Mouse (Mus musculus): ENCODE data around the gene Sp4. TPM values are rescaled to one million over a fixed set of nuclear protein-coding genes. Genes with fewer than 3 reads are reported as not detected.

Sp4 gene
- polyA plus RNA-seq (2015; fragmentation: Nextera tagmentation; extraction: Ambion mirVana): 5.7 and 6.4 TPM in 2 replicates

DNA sequence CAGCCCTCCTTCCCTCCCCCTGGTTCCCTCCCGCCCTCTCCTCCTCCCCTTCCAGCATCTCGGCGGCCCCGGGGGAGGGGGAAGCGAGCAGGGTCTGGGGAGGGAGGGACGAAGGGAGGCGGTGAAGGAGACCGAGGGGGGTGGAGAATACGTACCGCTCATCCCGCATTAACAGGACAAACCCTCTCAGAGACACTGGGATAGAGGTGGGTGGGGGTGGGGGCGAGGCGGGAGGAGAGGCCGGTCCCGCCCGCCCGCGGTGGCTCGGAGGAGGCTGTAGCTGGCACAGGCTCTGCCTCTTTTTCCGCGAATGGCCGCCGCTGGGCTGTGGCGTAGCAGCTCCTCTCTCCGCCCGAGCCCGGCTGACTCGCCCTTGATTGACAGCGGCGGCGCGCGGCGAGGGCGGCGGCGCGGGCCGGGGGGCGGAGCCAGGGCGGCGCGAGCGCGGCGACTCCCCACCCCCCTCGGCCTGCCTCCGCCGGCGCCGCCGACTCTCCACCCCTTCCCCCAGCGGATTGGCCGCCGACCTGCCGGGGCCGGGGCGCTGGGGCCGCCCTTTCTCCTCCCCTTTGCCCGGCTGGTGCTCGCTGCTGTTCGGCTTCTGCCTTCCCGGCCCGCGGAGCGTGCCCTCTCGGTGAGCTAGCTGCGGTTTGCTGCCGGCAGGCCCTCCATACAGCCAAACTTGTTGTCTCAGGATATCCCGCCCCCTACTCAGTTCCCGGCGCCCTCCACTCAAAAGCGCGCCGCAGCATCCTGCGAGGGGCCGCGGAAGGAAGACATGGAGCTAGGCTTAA is at the start of gene Sp4:
TSS of gene Sp4 (minus strand) at position 369 of the 794 bp plus-strand sequence.
- Histone ChIP-seq H3K4me2 (peak within 1 kb of the TSS; percentile 83), H3K4me1 (replicated peaks) (peaks cover 27% of the 10 kb centered on the region), H3K4me3 (peak within 1 kb of the TSS; percentile 99), H3K27ac (peak within 1 kb of the TSS; percentile 96), H3K27me3 (no peaks in the 10 kb centered on the region), H3K9ac (peak within 1 kb of the TSS; percentile 84), H3K36me3 (no peaks in the 10 kb centered on the region), H3K9me3 (replicated peaks) (no peaks in the 10 kb centered on the region)
- ATAC-seq (replicated peaks; ENCODE audit: insufficient number of reproducible peaks, insufficient read depth, low FRiP score, low read depth): peak; percentile 86
- WGBS: 0% methylated on average over 37 of the region's 78 CpGs

DNA sequence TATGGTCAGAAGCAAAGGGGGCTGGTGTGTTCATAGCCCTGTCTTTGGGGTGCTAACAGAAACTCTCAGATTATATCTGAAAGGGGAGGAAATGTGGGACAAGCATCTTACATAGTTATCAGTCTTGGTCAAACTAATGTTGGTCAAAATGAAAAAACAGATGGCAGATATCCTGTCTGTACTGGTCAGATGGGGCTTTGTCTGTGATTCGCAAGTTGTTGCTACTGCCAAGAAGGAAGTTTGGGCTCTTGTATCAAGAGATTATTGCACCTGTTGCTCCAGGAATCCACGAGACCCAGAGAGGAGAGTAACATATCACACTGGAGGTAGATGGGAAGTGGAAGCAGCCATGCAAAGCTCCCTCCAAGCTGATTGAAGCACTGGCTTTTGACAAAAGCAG is 37.9 kb upstream of the Sp4 start:
- no peak overlapping the region for H3K9ac ChIP-seq
- H3K27me3 ChIP-seq: no peaks in the 10 kb centered on the region
- no peak overlapping the region for H3K27ac ChIP-seq
- H3K36me3 ChIP-seq: no peaks in the 10 kb centered on the region
- no peak for ATAC-seq (replicated peaks; ENCODE audit: insufficient number of reproducible peaks, insufficient read depth, low FRiP score, low read depth)
- no peaks in the 10 kb centered on the region for H3K9me3 ChIP-seq (replicated peaks)
- H3K4me2 ChIP-seq: no peak overlapping the region
- no peaks in the 10 kb centered on the region for H3K4me1 ChIP-seq (replicated peaks)
- H3K4me3 ChIP-seq: no peak overlapping the region
- 64% methylated on average over 2 of the region's 2 CpGs for WGBS

DNA sequence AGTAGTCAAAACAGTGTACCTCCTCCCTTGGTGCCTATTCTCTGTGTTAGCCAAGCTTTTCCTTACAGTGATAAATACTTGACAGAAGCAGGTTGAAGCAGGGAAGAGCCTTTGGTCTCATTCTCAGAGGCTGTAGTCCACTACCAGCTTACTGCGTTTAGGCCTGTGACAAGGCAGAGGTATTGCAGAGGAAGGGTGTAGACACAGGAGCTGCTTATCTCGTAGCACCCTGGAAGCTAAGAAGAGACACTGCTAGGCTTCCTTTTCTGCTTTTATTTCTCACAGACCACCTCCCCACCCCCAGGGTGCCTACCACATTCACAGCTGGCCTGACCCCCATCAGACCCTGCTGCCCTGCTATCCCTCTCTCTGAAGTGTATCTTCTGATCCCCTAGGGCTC is 37.0 kb upstream of the Sp4 start:
- no peaks in the 10 kb centered on the region for H3K27me3 ChIP-seq
- no peak overlapping the region for H3K4me2 ChIP-seq
- H3K27ac ChIP-seq: no peak overlapping the region
- no peaks in the 10 kb centered on the region for H3K4me1 ChIP-seq (replicated peaks)
- no peaks in the 10 kb centered on the region for H3K9me3 ChIP-seq (replicated peaks)
- 47% methylated on average over 2 of the region's 2 CpGs for WGBS
- no peak overlapping the region for H3K9ac ChIP-seq
- no peak overlapping the region for H3K4me3 ChIP-seq
- no peaks in the 10 kb centered on the region for H3K36me3 ChIP-seq
- no peak for ATAC-seq (replicated peaks; ENCODE audit: insufficient number of reproducible peaks, insufficient read depth, low FRiP score, low read depth)

DNA sequence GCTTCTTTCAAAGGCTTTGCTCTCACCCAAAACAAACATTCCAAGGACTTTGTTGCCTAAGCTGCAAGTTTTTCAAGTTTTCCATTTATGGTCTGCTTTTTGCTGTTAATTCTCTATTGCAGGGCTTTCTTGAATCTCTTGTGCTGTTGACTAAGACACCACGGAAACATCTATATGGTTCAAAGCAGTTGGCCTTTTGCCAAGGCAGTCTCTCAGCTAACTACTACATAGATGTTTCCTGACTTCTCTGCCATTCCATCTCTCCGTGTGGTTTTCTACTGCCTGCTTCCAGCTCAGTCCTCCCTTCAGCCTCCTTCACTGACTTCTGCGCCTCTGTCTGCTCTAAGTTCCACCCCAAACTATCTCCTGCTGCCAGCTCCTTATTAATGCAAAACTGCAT is 36.1 kb upstream of the Sp4 start:
- no peak overlapping the region for H3K4me2 ChIP-seq
- WGBS: 67% methylated on average over 3 of the region's 3 CpGs
- H3K36me3 ChIP-seq: no peaks in the 10 kb centered on the region
- H3K9me3 ChIP-seq (replicated peaks): no peaks in the 10 kb centered on the region
- no peaks in the 10 kb centered on the region for H3K4me1 ChIP-seq (replicated peaks)
- no peak overlapping the region for H3K9ac ChIP-seq
- H3K27me3 ChIP-seq: no peaks in the 10 kb centered on the region
- no peak overlapping the region for H3K4me3 ChIP-seq
- ATAC-seq (replicated peaks; ENCODE audit: insufficient number of reproducible peaks, insufficient read depth, low FRiP score, low read depth): no peak
- H3K27ac ChIP-seq: no peak overlapping the region

DNA sequence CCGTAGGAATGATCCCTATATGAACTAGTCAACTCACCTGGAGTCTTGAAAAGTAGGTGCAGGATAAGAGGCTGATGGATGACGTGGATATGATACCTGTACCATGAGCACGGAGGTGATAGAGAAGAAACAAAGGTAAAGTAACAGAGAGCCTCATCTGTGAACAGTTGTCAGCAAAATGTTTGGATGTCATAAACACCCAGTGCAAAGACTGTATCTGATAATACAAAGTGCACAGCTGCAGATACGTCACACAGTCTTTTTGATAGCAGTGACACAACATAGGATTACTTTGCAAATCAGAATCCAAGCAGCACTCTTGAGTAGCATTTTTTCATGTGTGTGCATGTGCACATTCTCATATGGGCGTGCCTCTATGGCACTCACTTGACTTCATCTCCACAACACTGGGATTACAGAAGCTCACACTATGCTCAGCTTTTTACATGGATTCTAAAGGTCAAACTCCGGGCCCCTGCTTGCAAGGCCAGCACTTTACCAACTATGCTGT is 27.6 kb upstream of the Sp4 start:
- WGBS: 78% methylated on average over 6 of the region's 6 CpGs
- no peak overlapping the region for H3K9ac ChIP-seq

DNA sequence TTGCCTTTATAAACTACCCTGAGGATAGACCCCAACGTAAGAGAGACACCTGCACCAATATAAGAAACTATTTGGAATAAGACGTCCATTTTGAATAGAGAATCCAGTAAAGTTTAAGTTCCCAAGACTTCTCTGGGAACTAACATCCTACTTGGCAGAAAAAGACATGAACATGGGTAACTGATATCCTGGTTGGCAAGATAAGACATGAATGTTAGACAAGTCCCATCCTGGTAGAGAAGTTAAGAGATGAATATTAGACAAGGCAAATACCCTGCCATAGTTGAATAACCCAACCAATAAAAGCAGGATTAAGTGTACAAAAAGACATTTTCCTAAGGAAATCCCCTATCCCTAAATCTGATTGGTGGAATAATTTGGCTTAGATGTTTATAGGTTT is 26.3 kb upstream of the Sp4 start:
- ATAC-seq (replicated peaks; ENCODE audit: insufficient number of reproducible peaks, insufficient read depth, low FRiP score, low read depth): no peak
- H3K9me3 ChIP-seq (replicated peaks): no peaks in the 10 kb centered on the region
- H3K4me2 ChIP-seq: no peak overlapping the region
- 87% methylated on average over 2 of the region's 2 CpGs for WGBS
- no peak overlapping the region for H3K9ac ChIP-seq
- no peaks in the 10 kb centered on the region for H3K27me3 ChIP-seq
- no peak overlapping the region for H3K27ac ChIP-seq
- H3K4me3 ChIP-seq: no peak overlapping the region
- H3K36me3 ChIP-seq: no peaks in the 10 kb centered on the region
- no peaks in the 10 kb centered on the region for H3K4me1 ChIP-seq (replicated peaks)

More for the DNA sequence above, 27.6 kb upstream of the Sp4 start:
- no peaks in the 10 kb centered on the region for H3K36me3 ChIP-seq
- no peak overlapping the region for H3K4me2 ChIP-seq
- H3K27me3 ChIP-seq: no peaks in the 10 kb centered on the region
- no peaks in the 10 kb centered on the region for H3K4me1 ChIP-seq (replicated peaks)
- H3K4me3 ChIP-seq: no peak overlapping the region
- no peak for ATAC-seq (replicated peaks; ENCODE audit: insufficient number of reproducible peaks, insufficient read depth, low FRiP score, low read depth)
- H3K27ac ChIP-seq: no peak overlapping the region
- no peaks in the 10 kb centered on the region for H3K9me3 ChIP-seq (replicated peaks)

DNA sequence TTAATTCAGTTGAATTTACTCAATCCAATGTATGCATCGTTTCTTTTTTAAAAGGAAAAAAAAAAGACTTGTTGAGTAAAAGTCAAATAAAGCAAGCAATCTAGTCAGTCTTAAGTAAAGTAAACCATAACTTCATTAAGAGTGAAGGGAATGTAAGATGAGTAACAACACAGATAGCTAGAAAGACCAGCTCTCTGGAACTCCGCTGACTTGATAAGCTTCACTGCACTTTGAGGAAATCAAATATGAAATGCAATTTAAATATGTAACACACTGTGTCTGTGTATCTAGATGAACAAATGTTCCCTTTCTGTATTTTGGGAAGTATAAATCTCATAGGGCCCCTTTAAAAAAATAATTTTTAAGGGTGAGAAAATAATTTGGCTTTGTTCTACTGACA is 24.9 kb upstream of the Sp4 start:
- no peak overlapping the region for H3K4me2 ChIP-seq

DNA sequence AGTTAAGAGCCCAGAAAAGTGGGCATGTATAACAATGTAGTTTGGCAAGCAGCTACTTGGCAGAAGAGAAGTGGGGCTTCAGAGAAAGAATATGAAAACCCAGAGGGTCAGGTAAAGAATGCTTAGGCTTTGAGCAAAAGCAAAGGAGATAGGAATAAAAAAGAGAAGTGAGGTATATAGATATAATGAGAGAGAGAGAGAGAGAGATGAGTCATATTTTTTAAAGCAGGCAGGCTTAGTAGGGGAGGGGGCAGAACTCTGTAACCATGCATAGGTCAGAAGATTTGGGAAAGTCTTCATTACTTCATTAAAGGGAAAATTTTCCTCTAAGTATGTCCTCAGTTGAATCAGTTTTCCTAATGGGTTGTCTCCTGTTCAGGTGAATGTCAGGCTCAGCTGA is 18.8 kb upstream of the Sp4 start:
- Histone ChIP-seq H3K36me3 (no peaks in the 10 kb centered on the region), H3K4me2 (no peak overlapping the region), H3K9ac (no peak overlapping the region), H3K27ac (no peak overlapping the region), H3K4me3 (no peak overlapping the region), H3K9me3 (replicated peaks) (no peaks in the 10 kb centered on the region), H3K4me1 (replicated peaks) (no peaks in the 10 kb centered on the region), H3K27me3 (no peaks in the 10 kb centered on the region)
- no peak for ATAC-seq (replicated peaks; ENCODE audit: insufficient number of reproducible peaks, insufficient read depth, low FRiP score, low read depth)

More for the DNA sequence above, 24.9 kb upstream of the Sp4 start:
- Histone ChIP-seq H3K4me3 (no peak overlapping the region), H3K27me3 (no peaks in the 10 kb centered on the region), H3K27ac (no peak overlapping the region), H3K9ac (no peak overlapping the region), H3K9me3 (replicated peaks) (no peaks in the 10 kb centered on the region), H3K4me1 (replicated peaks) (no peaks in the 10 kb centered on the region), H3K36me3 (no peaks in the 10 kb centered on the region)
- no peak for ATAC-seq (replicated peaks; ENCODE audit: insufficient number of reproducible peaks, insufficient read depth, low FRiP score, low read depth)
- 80% methylated on average over 2 of the region's 2 CpGs for WGBS

DNA sequence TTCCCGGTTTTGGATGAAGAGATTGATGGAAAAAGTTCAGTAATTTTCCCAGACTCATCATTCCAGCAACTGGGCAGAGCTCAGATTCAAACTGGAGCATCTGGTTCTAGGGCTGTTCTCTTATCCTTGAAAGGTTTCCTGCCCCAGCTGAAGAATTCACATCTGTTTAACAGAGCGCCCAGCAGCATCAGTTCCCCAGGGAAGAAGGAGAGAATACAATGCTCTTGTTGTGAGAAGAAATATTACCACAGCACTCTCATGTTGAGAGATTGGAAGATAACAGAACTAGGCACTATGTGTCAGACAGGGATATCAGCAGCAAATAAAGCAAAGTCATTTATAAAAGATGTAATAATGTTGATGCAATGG is 13.2 kb upstream of the Sp4 start:
- H3K9ac ChIP-seq: no peak overlapping the region
- H3K9me3 ChIP-seq (replicated peaks): no peaks in the 10 kb centered on the region
- no peak overlapping the region for H3K27ac ChIP-seq
- H3K4me3 ChIP-seq: no peak overlapping the region
- H3K36me3 ChIP-seq: no peaks in the 10 kb centered on the region
- 50% methylated on average over 2 of the region's 2 CpGs for WGBS
- H3K4me1 ChIP-seq (replicated peaks): no peaks in the 10 kb centered on the region
- ATAC-seq (replicated peaks; ENCODE audit: insufficient number of reproducible peaks, insufficient read depth, low FRiP score, low read depth): no peak
- H3K27me3 ChIP-seq: no peaks in the 10 kb centered on the region
- H3K4me2 ChIP-seq: no peak overlapping the region

DNA sequence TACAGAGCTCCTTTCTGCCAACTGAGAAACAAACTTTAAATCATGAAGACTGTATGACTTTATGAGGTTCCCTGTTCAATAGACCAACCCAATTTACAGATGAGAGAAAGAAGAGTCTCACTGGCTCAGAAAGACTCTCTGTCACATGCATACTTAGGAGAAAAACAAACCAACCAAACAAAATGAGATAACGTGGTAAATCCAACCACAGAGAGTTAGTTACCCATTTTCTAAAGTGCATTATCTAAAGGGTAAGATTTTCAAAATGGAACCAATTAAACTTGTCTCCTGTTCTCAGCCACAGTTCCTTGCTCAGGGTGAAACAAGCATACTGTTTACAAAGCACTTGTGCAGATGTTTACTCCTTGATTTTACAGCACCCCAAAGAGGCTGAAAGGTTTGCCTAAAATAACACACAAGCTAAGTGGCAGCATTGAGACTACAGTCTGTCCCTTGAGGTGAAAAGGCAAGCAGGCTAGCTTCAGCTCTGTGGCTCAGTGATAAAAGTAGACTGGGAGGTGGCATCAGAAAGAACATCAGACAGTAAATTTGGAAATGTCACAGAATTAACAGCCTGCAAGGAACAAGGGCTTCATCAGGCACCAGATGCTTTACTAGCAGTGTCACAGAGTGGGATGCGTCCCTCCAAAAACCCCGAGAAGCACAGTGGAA is 12.7 kb upstream of the Sp4 start:
- Histone ChIP-seq H3K4me3 (no peak overlapping the region), H3K9ac (no peak overlapping the region), H3K4me2 (no peak overlapping the region), H3K27ac (no peak overlapping the region), H3K36me3 (no peaks in the 10 kb centered on the region), H3K4me1 (replicated peaks) (no peaks in the 10 kb centered on the region), H3K9me3 (replicated peaks) (no peaks in the 10 kb centered on the region), H3K27me3 (no peaks in the 10 kb centered on the region)
- ATAC-seq (replicated peaks; ENCODE audit: insufficient number of reproducible peaks, insufficient read depth, low FRiP score, low read depth): no peak
- WGBS: 67% methylated on average over 3 of the region's 3 CpGs

DNA sequence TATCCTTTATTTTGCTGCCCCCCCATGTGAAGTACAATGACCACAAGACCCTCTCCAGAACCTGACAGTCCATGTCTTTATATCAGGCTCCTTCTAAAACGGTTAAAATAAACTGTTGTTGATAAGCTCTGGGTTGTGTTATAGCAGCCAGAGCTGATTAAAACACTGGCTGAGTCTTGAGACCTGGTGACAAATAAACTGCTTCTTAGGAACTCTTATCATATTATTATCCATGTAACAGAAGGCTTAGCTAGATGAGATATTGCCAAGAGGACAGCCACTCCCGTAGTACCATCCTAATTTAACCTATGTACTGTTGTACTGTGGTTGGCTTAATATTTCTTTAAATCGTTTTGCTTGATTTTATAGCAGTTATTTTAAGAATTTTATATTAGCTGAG is 2.3 kb upstream of the Sp4 start:
- H3K4me2 ChIP-seq: no peak overlapping the region

DNA sequence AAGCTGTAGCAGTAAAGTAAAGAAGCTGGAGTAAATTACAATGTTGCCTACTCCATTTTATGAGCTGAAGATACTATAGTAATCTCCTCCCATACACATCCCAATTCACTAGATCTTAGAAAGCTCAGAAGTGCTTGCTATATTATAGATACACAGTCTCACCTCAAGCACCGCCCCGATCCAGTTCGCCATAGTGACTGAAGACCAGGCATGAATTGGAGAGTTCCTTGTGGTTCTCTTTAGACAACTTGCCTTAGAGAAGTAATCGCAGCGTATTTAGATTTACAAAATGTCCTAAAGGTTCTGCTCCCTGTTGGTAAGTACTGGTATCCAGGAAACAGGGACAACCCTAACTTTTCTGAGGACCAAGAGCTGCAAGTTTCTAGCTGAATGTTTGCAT is 1.8 kb upstream of the Sp4 start:
- Histone ChIP-seq H3K27me3 (no peaks in the 10 kb centered on the region), H3K4me1 (replicated peaks) (peaks cover 23% of the 10 kb centered on the region), H3K4me2 (peak overlapping the region; percentile 79), H3K27ac (peak overlapping the region; percentile 82), H3K9me3 (replicated peaks) (no peaks in the 10 kb centered on the region), H3K4me3 (peak overlapping the region; percentile 99), H3K9ac (no peak overlapping the region), H3K36me3 (no peaks in the 10 kb centered on the region)
- WGBS: 94% methylated on average over 5 of the region's 5 CpGs
- no peak for ATAC-seq (replicated peaks; ENCODE audit: insufficient number of reproducible peaks, insufficient read depth, low FRiP score, low read depth)

More for the DNA sequence above, 2.3 kb upstream of the Sp4 start:
- no peak overlapping the region for H3K4me3 ChIP-seq
- H3K9me3 ChIP-seq (replicated peaks): no peaks in the 10 kb centered on the region
- no peak overlapping the region for H3K9ac ChIP-seq
- H3K36me3 ChIP-seq: no peaks in the 10 kb centered on the region
- no peak for ATAC-seq (replicated peaks; ENCODE audit: insufficient number of reproducible peaks, insufficient read depth, low FRiP score, low read depth)
- WGBS: 63% methylated on average over 3 of the region's 3 CpGs
- peaks cover 21% of the 10 kb centered on the region for H3K4me1 ChIP-seq (replicated peaks)
- no peak overlapping the region for H3K27ac ChIP-seq
- H3K27me3 ChIP-seq: no peaks in the 10 kb centered on the region
